Mouse (Mus musculus) cerebellum, adult 2 months (tissue): Measurements from ENCODE around the gene Gng12.
"Not testable (repeated sequence)": the region's sequence is repeated elsewhere in the genome, so short reads cannot be mapped to it uniquely, and the experiment has no call there.

Source experiments
- CTCF ChIP-seq: fragments of 200-500 bp; IDR thresholded peaks from 2 replicates; pipeline ENCODE4 v1.5.1; 2011; ENCODE audit warnings: low read depth, mild to moderate bottlenecking, control low read depth, low read length, moderate library complexity, borderline replicate concordance; ENCODE audit not compliant: insufficient read depth
- POLR2A ChIP-seq: fragments of 200-500 bp; IDR thresholded peaks from 2 replicates; pipeline ENCODE4 v1.6.1; 2011; ENCODE audit warnings: low read length, control low read depth, borderline replicate concordance; ENCODE audit not compliant: insufficient read depth

GRCm38 (mm10) chr6:67032972-67033371 is 136.8 kb downstream of the Gng12 start:
- not testable (repeated sequence) for TF ChIP-seq CTCF, POLR2A
